In genomic region chrX:99819936-99820789, GRCm38 (mm10) we compare ENCODE assay signal across 9 mouse cellular contexts. TPM values are rescaled to one million over a fixed set of nuclear protein-coding genes. Genes with fewer than 3 reads are reported as not detected.
DNase-seq lines count a peak whose midpoint lies in the region; ATAC-seq and TF ChIP-seq lines count a peak whose summit lies in the region.
"Had no signal": no experiment of that assay in that cellular context is flagged by ENCODE, and none has a peak within 500 bp of the region (broad histone marks: within the 10 kb centered on the region; RNA-seq: fewer than 3 reads in every experiment).

No protein-coding gene starts in this region.

- H3K36me3 ChIP-seq in heart, embryonic 12.5 days, result no peaks in the 10 kb centered on the region
- no peaks in the 10 kb centered on the region for H3K36me3 ChIP-seq in liver, embryonic 14.5 days (replicated peaks; ENCODE audit: control insufficient read depth, insufficient read depth, low read depth)

- DNase-seq in heart, adult 8-10 months (ENCODE audit: low spot score), result no peak
- DNase-seq in cerebellum, adult 11-12 months, result peak; percentile 76
- peak; percentile 22 to 49 for DNase-seq in frontal cortex, postnatal 10 days (ENCODE audit: low spot score in 2 of 2)
- peak; percentile 1 to 41 for DNase-seq in kidney, postnatal 25 days
- no peak for DNase-seq in liver, embryonic 14.5 days (ENCODE audit: low read depth in 3 of 3, low spot score in 3 of 3)
- DNase-seq in right cerebral cortex, postnatal 10 days (ENCODE audit: low spot score in 2 of 2), result peak; percentile 63 to 74
- no peak for DNase-seq in natural killer cell, adult 2 months (ENCODE audit: low spot score in 2 of 2)

- TF ChIP-seq EP300 in liver, embryonic 14.5 days (IDR thresholded peaks at IDR 0.05; ENCODE audit: low read depth), result no peak

- 28% methylated on average over 66 of the region's 105 CpGs for WGBS in heart, embryonic 12.5 days
- WGBS in liver, embryonic 14.5 days (ENCODE audit: insufficient replicate concordance), result 16% methylated on average over 56 of the region's 105 CpGs

- H3K9me3 ChIP-seq in heart, embryonic 12.5 days (replicated peaks), result 0 out of 2 replicates have a peak, but pooled peaks cover 10% of the 10 kb centered on the region
- H3K9me3 ChIP-seq in liver, embryonic 14.5 days (ENCODE audit: control insufficient read depth, low read length), result no peaks in the 10 kb centered on the region; the same call in 1 of the 2 replicates

- peaks cover 80% of the 10 kb centered on the region for H3K27me3 ChIP-seq in heart, embryonic 12.5 days (replicated peaks)
- peaks cover 41% of the 10 kb centered on the region for H3K27me3 ChIP-seq in liver, embryonic 14.5 days (ENCODE audit: control insufficient read depth, insufficient read depth, low read length)
- H3K27me3 ChIP-seq: CH12.LX had no signal

- H3K4me3 ChIP-seq in heart, embryonic 12.5 days, result peak overlapping the region; percentile 56
- H3K4me3 ChIP-seq in liver, embryonic 14.5 days (ENCODE audit: insufficient read depth in 1 of 2, low read depth in 2 of 2, low read length in 2 of 2), result peak overlapping the region; percentile 19 to 26; a peak in 3 of 4 replicates

- 0 out of 2 replicates have a peak, but pooled peaks have one; percentile 22 for ATAC-seq in heart, embryonic 12.5 days (ENCODE audit: insufficient number of reproducible peaks, low FRiP score)
- no peak for ATAC-seq in liver, embryonic 14.5 days (ENCODE audit: insufficient read depth)

- no peaks in the 10 kb centered on the region for H3K4me1 ChIP-seq in heart, embryonic 12.5 days (replicated peaks)
- H3K4me1 ChIP-seq in liver, embryonic 14.5 days (replicated peaks; ENCODE audit: control insufficient read depth in 2 of 2, insufficient read depth in 2 of 2, low read length in 1 of 2), result no peaks in the 10 kb centered on the region

- no peak overlapping the region for H3K9ac ChIP-seq in heart, embryonic 12.5 days
- no peak overlapping the region for H3K9ac ChIP-seq in liver, embryonic 14.5 days (replicated peaks)

- TF ChIP-seq CTCF in liver, embryonic 14.5 days (IDR thresholded peaks at IDR 0.05; ENCODE audit: low read depth), result no peak

- no peak overlapping the region for H3K27ac ChIP-seq in heart, embryonic 12.5 days (ENCODE audit: poor library complexity, severe bottlenecking)
- no peak overlapping the region for H3K27ac ChIP-seq in liver, embryonic 14.5 days

- peak overlapping the region; percentile 79 for H3K4me2 ChIP-seq in heart, embryonic 12.5 days
- peak overlapping the region; percentile 28 for H3K4me2 ChIP-seq in liver, embryonic 14.5 days (ENCODE audit: low read depth)

RNA-seq across cellular contexts. Expression of gene Tmem28, which starts 0.7 kb away (rescaled TPM):
- not detected in 2 replicates for polyA plus RNA-seq in heart, embryonic 12.5 days (2016; fragmentation: Nextera tagmentation; extraction: Ambion mirVana)
- total RNA-seq in heart, adult 8-10 months (2022), result under 1 TPM in 2 of 4 experiments, not detected in 2; 0.09 to 0.11 TPM
- 0.01 and 0.02 TPM in 2 replicates for polyA plus RNA-seq in liver, embryonic 14.5 days (2012; rRNA removed)
- polyA plus RNA-seq in liver, embryonic 14.5 days (2014; fragmentation: Nextera tagmentation; extraction: Ambion mirVana), result not detected in 2 replicates
- total RNA-seq: CH12.LX had no signal

Comparison
In these comparisons a context has a peak if more than half of its experiments do, and no peak if none do; other contexts are left out.
1. DNase-seq: peak in cerebellum, adult 11-12 months (single experiment), frontal cortex, postnatal 10 days (2 of 2), kidney, postnatal 25 days (2 of 2) and right cerebral cortex, postnatal 10 days (2 of 2); none in heart, adult 8-10 months (single experiment), liver, embryonic 14.5 days (0 of 3) and natural killer cell, adult 2 months (0 of 2).